Mouse (Mus musculus): ENCODE measurements around the gene Amz2.

- TF ChIP-seq CTCF (IDR thresholded peaks at IDR 0.05; ENCODE audit: low read depth, low read length) (no peak), GATA1 (IDR thresholded peaks at IDR 0.05; ENCODE audit: borderline replicate concordance, low read length) (no peak), TAL1 (conservative IDR thresholded peaks at IDR 0.05; ENCODE audit: low read depth, low read length) (no peak; the same call in 1 of the 2 replicates), POLR2AphosphoS5 (IDR thresholded peaks at IDR 0.05; ENCODE audit: insufficient replicate concordance, low read depth, low read length) (no peak)
Measured at GRCm38 (mm10) chr11:109495771-109496474, 70.2 kb downstream of the Amz2 start.
